In the genomic region with DNA sequence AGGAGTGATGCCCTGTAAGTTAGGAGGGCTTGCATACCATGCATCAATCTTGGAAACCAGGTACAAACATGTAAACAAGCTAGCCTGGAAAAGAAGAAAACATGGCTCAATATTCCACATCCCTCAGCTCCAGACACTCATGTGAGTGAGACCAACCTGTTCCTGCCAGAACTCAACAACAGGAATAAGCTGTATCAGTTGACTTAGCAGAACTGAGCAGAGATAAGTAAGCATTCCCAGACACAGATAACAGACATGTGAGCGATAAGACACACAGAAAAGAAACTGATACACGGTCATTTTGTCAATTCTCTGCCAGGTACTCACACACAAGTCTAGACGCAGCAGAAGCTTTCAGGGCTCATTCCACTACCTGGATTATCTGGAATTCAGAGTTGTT, we compare ENCODE assay signal across 21 mouse cellular contexts.
DNase-seq lines count a peak whose midpoint lies in the region; ATAC-seq and TF ChIP-seq lines count a peak whose summit lies in the region.
"Had no signal": no experiment of that assay in that cellular context is flagged by ENCODE, and none has a peak within 500 bp of the region (broad histone marks: within the 10 kb centered on the region; RNA-seq: fewer than 3 reads in every experiment).

No protein-coding gene starts in this region.

- H3K4me2 ChIP-seq in intestine, embryonic 15.5 days (replicated peaks): no peak overlapping the region
- H3K4me2 ChIP-seq in intestine, embryonic 16.5 days (ENCODE audit: low read depth, low read length): no peak overlapping the region
- H3K4me2 ChIP-seq in intestine, postnatal 0 days (replicated peaks; ENCODE audit: low read depth): no peak overlapping the region

- no peaks in the 10 kb centered on the region for H3K36me3 ChIP-seq in intestine, embryonic 15.5 days
- H3K36me3 ChIP-seq in intestine, embryonic 16.5 days (ENCODE audit: control insufficient read depth, insufficient read depth, low read length): no peaks in the 10 kb centered on the region
- no peaks in the 10 kb centered on the region for H3K36me3 ChIP-seq in intestine, postnatal 0 days (ENCODE audit: control insufficient read depth, insufficient read depth)
- H3K36me3 ChIP-seq: G1E had no signal

- no peaks in the 10 kb centered on the region for H3K9me3 ChIP-seq in intestine, embryonic 15.5 days
- no peaks in the 10 kb centered on the region for H3K9me3 ChIP-seq in intestine, embryonic 16.5 days (ENCODE audit: control insufficient read depth, low read length)
- H3K9me3 ChIP-seq in intestine, postnatal 0 days (ENCODE audit: control insufficient read depth): no peaks in the 10 kb centered on the region

- H3K4me3 ChIP-seq in intestine, embryonic 15.5 days (replicated peaks): no peak overlapping the region
- H3K4me3 ChIP-seq in intestine, embryonic 16.5 days (ENCODE audit: low read length): no peak overlapping the region
- H3K4me3 ChIP-seq in intestine, postnatal 0 days (ENCODE audit: low read depth, low read length): no peak overlapping the region

- no peak for TF ChIP-seq CTCF in intestine, postnatal 0 days (IDR thresholded peaks at IDR 0.05; ENCODE audit: low read depth)

- H3K27ac ChIP-seq in intestine, embryonic 15.5 days: no peak overlapping the region
- H3K27ac ChIP-seq in intestine, embryonic 16.5 days (ENCODE audit: low read length): no peak overlapping the region
- peak overlapping the region; percentile 8; the same call in 1 of the 2 replicates for H3K27ac ChIP-seq in intestine, postnatal 0 days (ENCODE audit: low read depth, low read length)

- no peaks in the 10 kb centered on the region for H3K27me3 ChIP-seq in intestine, embryonic 15.5 days (replicated peaks)
- no peaks in the 10 kb centered on the region for H3K27me3 ChIP-seq in intestine, embryonic 16.5 days (replicated peaks; ENCODE audit: control insufficient read depth, insufficient read depth, low read length)
- H3K27me3 ChIP-seq in intestine, postnatal 0 days (replicated peaks; ENCODE audit: control insufficient read depth, insufficient read depth, low read length): no peaks in the 10 kb centered on the region
- H3K27me3 ChIP-seq: CH12.LX, Patski had no signal

- H3K9ac ChIP-seq in intestine, embryonic 15.5 days: no peak overlapping the region
- H3K9ac ChIP-seq in intestine, embryonic 16.5 days (ENCODE audit: low read depth, low read length): no peak overlapping the region
- H3K9ac ChIP-seq in intestine, postnatal 0 days (ENCODE audit: low read depth, low read length): no peak overlapping the region

- no peak for DNase-seq in layer of hippocampus, postnatal 10 days (ENCODE audit: low spot score in 2 of 2)
- DNase-seq in spleen, postnatal 10 days (ENCODE audit: low spot score in 2 of 2): no peak
- DNase-seq in urinary bladder, postnatal 10 days (ENCODE audit: low spot score): no peak
- DNase-seq: adrenal gland, adult 2 months; adrenal gland, adult 8-10 months; adrenal gland, postnatal 10 days; adrenal gland, postnatal 14 days; adrenal gland, postnatal 25 days; adrenal gland, postnatal 36 days; B cell, adult 2 months; cerebellum, adult 11 months; cerebellum, adult 11-12 months; cerebellum, adult 18-20 months had no signal

- H3K4me1 ChIP-seq in intestine, embryonic 15.5 days (replicated peaks): no peaks in the 10 kb centered on the region
- H3K4me1 ChIP-seq in intestine, embryonic 16.5 days (ENCODE audit: control insufficient read depth, insufficient read depth, low read length): no peaks in the 10 kb centered on the region
- H3K4me1 ChIP-seq in intestine, postnatal 0 days (replicated peaks; ENCODE audit: control insufficient read depth, insufficient read depth, low read length): no peaks in the 10 kb centered on the region

- peak; percentile 86 for ATAC-seq in intestine, embryonic 15.5 days
- peak; percentile 84 for ATAC-seq in intestine, embryonic 16.5 days
- peak; percentile 79 for ATAC-seq in intestine, postnatal 0 days
- ATAC-seq: activated CD4-positive, CD25-positive, alpha-beta regulatory T cell, adult 4 months; CD4-positive, CD25-positive, alpha-beta regulatory T cell, adult 4 months; Patski had no signal

- WGBS in intestine, embryonic 15.5 days: 73% methylated on average over 3 of the region's 3 CpGs
- WGBS in intestine, embryonic 16.5 days: 61% methylated on average over 3 of the region's 3 CpGs
- WGBS in intestine, postnatal 0 days: 36% methylated on average over 3 of the region's 3 CpGs
